Mouse (Mus musculus): ENCODE data around the gene Slc9a5. TPM values are rescaled to one million over a fixed set of nuclear protein-coding genes. Genes with fewer than 3 reads are reported as not detected.

The Slc9a5 gene
- polyA plus RNA-seq, 1 experiment from 2014 or later = 0.94 TPM

DNA sequence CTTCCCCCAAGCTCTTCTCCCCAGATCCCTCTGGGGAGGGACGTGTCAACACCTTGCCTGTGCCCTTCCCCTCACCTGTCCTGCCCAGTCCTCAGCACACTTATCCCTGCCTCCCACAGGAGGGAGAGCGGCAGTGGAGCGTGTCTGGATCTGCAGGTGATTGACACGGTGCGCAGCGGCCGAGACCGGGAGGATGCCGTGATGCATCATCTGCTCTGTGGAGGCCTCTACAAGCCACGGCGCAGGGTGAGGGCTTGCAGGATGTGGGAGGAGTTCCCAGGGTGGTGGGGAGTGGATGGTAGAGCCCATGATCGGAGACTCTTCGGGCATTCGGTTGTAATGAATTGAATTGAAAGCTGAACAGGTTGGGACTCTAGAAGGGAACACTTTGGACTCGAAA, 10.6 kb downstream of the Slc9a5 start:
- 72% methylated on average over 15 of the region's 15 CpGs for WGBS
- Histone ChIP-seq H3K9ac (no peak overlapping the region), H3K4me3 (no peak overlapping the region), H3K9me3 (replicated peaks) (no peaks in the 10 kb centered on the region), H3K27me3 (0 out of 2 replicates have a peak, but pooled peaks cover 2% of the 10 kb centered on the region), H3K4me1 (replicated peaks) (peaks cover 11% of the 10 kb centered on the region), H3K4me2 (no peak overlapping the region), H3K27ac (no peak overlapping the region), H3K36me3 (no peaks in the 10 kb centered on the region)
- no peak for ATAC-seq (replicated peaks; ENCODE audit: insufficient number of reproducible peaks, insufficient read depth, low FRiP score, low read depth)

DNA sequence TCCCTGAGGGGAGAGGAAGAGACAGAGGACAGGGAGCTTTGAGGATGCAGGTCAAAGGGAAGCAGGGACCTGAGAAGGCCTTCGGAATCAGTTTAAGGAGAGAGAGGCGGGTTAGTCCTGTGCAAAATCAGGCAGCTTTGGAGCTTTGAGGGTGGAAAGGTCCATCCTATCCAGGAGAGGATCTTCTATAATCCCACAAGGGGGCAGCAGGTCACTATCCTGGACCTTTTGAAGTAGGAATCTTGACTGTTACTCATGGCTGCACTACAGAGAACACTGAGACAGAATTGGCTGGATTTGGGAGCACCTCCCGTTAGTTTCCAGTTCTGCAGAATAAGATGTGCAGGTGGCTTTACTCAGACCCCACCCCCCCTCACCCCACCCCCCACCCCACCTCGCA, 11.0 kb downstream of the Slc9a5 start:
- Histone ChIP-seq H3K4me3 (no peak overlapping the region), H3K4me2 (no peak overlapping the region), H3K9ac (no peak overlapping the region), H3K27me3 (0 out of 2 replicates have a peak, but pooled peaks cover 3% of the 10 kb centered on the region), H3K4me1 (replicated peaks) (peaks cover 11% of the 10 kb centered on the region), H3K36me3 (no peaks in the 10 kb centered on the region), H3K27ac (no peak overlapping the region), H3K9me3 (replicated peaks) (no peaks in the 10 kb centered on the region)
- ATAC-seq (replicated peaks; ENCODE audit: insufficient number of reproducible peaks, insufficient read depth, low FRiP score, low read depth) = no peak
- WGBS = 45% methylated on average over 4 of the region's 4 CpGs

DNA sequence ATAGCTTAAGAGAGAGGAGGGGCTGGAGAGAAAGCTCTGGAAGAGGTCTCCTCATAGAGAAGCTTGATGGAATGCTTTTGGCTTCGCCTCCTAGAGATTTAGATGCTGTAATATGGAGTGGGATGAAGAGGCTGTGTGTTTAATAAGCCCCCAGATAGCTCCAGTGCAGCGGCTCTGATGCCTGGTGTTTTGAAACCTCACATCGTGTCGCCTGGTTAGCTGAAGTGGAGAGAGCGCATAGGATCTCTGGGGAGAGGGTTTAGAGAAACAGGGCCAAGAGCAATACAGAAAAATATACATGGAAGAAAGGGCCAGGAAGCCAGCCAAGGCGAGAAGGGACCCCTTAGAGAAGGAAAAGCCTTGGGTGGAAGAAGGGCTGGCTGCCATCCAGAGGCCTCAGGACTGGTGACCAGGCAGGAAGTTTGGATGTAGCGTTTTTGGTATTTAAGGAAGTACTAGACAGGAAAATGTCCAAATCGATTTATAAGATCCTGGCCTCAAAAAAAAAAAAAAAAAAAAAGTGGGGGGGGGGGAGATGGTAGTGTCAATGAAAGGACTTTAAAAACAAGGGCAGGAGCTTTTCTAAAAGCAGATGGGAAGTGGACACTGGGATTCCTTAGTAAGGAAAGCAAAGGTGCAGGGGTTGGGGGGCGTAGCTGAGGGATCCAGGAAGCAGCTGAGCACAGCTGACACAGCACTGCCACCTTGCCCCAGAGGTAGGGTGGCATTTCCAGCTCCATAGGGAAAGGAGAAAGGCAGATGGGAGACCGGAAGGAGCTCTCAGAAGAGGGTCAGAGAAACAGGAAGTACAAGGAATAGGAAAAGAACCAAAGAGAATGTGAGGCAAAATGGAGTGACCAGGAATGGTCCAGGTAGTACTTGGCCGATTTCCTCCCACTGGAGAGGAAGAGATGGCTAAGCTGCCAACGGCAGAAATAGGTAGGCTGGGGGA, 13.4 kb downstream of the Slc9a5 start:
- no peak for ATAC-seq (replicated peaks; ENCODE audit: insufficient number of reproducible peaks, insufficient read depth, low FRiP score, low read depth)
- H3K9me3 ChIP-seq (replicated peaks) = no peaks in the 10 kb centered on the region
- peak overlapping the region; percentile 46 for H3K27ac ChIP-seq
- H3K9ac ChIP-seq = no peak overlapping the region
- no peak overlapping the region for H3K4me3 ChIP-seq
- 59% methylated on average over 12 of the region's 12 CpGs for WGBS
- no peaks in the 10 kb centered on the region for H3K36me3 ChIP-seq
- H3K4me2 ChIP-seq = no peak overlapping the region
- 0 out of 2 replicates have a peak, but pooled peaks cover 3% of the 10 kb centered on the region for H3K27me3 ChIP-seq
- peaks cover 4% of the 10 kb centered on the region for H3K4me1 ChIP-seq (replicated peaks)

DNA sequence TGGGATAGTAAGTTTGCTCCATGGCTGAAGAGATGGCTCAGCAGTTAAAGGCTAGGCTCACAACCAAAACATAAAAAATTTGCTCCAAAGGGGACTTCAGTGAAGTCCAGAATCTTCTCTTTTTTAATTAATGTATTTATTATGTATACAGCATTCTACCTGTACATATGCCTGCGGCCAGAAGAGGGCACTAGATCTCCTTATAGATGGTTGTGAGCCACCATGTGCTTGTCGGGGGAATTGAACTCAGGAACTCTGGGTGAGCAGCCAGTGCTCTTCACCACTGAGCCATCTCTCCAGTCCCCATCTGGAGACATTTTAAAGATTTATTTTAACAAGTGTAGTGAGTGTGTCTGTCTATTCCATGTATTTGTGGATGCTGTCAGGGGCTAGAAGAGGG, 18.5 kb downstream of the Slc9a5 start:
- ATAC-seq (replicated peaks; ENCODE audit: insufficient number of reproducible peaks, insufficient read depth, low FRiP score, low read depth) = no peak
- no peak overlapping the region for H3K27ac ChIP-seq
- no peak overlapping the region for H3K9ac ChIP-seq
- peaks cover 4% of the 10 kb centered on the region; the same call in 1 of the 2 replicates for H3K4me1 ChIP-seq (replicated peaks)
- peaks cover 8% of the 10 kb centered on the region; the same call in 1 of the 2 replicates for H3K27me3 ChIP-seq
- WGBS = 76% methylated on average over 2 of the region's 2 CpGs
- H3K4me2 ChIP-seq = no peak overlapping the region
- no peaks in the 10 kb centered on the region for H3K9me3 ChIP-seq (replicated peaks)
- H3K36me3 ChIP-seq = no peaks in the 10 kb centered on the region
- H3K4me3 ChIP-seq = no peak overlapping the region

DNA sequence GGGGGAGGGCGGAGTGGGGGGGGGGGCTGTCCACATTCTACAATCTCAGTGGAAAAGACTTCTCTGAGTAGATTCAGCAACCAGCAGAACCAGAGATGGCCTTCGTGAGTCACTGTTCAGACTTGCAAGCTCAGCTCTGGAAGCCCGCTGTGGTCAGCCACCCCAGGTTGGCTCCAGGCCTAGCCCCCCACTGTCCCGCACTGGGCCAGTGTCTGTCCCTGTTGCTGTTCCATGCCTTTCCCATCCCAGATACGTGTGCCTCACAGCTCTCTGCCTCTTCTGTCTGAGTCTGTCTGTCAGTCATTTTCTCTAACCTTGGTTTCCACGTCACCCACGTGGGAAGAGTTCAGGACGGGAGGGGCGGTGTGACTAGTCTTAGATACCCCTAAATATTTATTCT, 23.8 kb downstream of the Slc9a5 start:
- Histone ChIP-seq H3K27me3 (peaks cover 32% of the 10 kb centered on the region), H3K9ac (no peak overlapping the region), H3K4me2 (no peak overlapping the region), H3K4me1 (replicated peaks) (peaks cover 5% of the 10 kb centered on the region; the same call in 1 of the 2 replicates), H3K36me3 (no peaks in the 10 kb centered on the region), H3K27ac (no peak overlapping the region), H3K9me3 (replicated peaks) (no peaks in the 10 kb centered on the region), H3K4me3 (no peak overlapping the region)
- no peak for ATAC-seq (replicated peaks; ENCODE audit: insufficient number of reproducible peaks, insufficient read depth, low FRiP score, low read depth)
- WGBS = 76% methylated on average over 8 of the region's 9 CpGs

DNA sequence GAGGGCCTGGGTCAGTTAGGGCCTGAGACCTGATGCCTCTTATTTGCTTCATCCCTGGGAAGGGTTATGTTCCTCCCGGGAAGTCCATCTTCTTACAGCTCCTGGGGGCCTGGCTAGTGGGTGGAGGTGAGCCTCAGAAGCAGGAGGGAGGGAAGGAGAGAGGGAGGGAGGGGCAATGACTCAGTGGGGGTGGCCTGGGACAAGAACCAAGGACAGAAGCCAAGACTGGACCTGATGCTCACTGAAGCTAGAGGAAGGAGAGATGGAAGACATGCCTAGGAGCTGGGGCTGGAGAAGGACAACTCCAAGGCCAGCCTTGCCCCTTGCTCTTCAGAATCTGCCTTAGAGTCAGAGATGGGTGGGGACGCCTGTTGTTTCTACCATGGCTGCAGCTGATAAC, 24.4 kb downstream of the Slc9a5 start, which contains the start of gene Plekhg4:
Gene Plekhg4 (plus strand): TSS at position 243 of the 400 bp plus-strand sequence.
- no peak within 1 kb of the TSS for H3K4me3 ChIP-seq
- 53% methylated on average over 2 of the region's 2 CpGs for WGBS
- no peaks in the 10 kb centered on the region for H3K36me3 ChIP-seq
- H3K9ac ChIP-seq = no peak within 1 kb of the TSS
- no peak within 1 kb of the TSS for H3K27ac ChIP-seq
- H3K4me2 ChIP-seq = no peak within 1 kb of the TSS
- peaks cover 35% of the 10 kb centered on the region for H3K27me3 ChIP-seq
- no peak for ATAC-seq (replicated peaks; ENCODE audit: insufficient number of reproducible peaks, insufficient read depth, low FRiP score, low read depth)
- H3K4me1 ChIP-seq (replicated peaks) = peaks cover 5% of the 10 kb centered on the region; the same call in 1 of the 2 replicates
- no peaks in the 10 kb centered on the region for H3K9me3 ChIP-seq (replicated peaks)

DNA sequence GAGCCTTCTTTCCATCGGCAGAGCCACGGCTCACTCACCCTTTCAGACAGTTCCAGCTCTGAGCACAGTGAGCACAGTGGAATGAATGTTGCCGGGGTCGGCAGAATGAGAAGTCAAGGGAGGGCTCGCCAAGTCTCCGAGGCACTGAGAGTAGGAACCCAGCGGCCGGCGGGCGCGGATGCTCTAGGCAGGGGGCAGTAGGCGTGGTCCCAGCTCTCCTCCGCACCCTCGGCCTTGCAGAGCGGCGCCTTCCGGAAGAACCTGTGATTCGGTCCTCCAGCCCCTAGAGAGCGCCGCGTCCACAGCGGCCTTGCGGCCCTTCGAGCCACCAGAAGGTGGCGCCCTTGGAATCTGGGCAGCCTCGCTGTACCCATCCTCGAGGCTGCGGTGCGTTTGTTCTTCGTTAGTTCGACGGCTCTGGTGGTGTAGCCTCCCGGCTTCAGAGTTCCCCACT, 25.9 kb downstream of the Slc9a5 start:
- ATAC-seq (replicated peaks; ENCODE audit: insufficient number of reproducible peaks, insufficient read depth, low FRiP score, low read depth) = no peak
- H3K4me3 ChIP-seq = peak overlapping the region; percentile 28
- H3K9ac ChIP-seq = no peak overlapping the region
- no peaks in the 10 kb centered on the region for H3K9me3 ChIP-seq (replicated peaks)
- peaks cover 34% of the 10 kb centered on the region for H3K27me3 ChIP-seq
- H3K4me1 ChIP-seq (replicated peaks) = peaks cover 16% of the 10 kb centered on the region
- H3K27ac ChIP-seq = no peak overlapping the region
- WGBS = 28% methylated on average over 33 of the region's 33 CpGs
- H3K36me3 ChIP-seq = no peaks in the 10 kb centered on the region
- H3K4me2 ChIP-seq = peak overlapping the region; percentile 56

DNA sequence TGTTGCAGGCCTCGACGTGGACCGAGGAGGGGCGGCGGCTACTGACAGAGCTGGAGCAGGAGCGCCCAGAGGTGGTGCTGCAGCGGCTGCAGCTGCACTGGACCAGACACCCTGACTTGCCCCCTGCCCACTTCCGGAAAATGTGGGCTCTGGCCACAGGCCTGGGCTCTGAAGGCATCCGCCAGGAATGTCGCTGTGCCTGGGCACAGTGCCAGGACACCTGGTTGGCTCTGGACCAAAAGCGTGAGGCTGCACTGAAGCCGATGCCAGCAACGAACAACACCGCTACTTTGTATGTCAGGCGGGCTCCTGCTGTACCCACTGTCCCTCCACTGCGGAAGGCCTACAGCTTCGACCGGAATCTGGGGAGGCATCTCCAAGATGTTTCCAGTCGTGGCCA, 30.0 kb downstream of the Slc9a5 start:
- H3K36me3 ChIP-seq = no peaks in the 10 kb centered on the region
- peak overlapping the region; percentile 47 for H3K4me2 ChIP-seq
- peaks cover 16% of the 10 kb centered on the region for H3K4me1 ChIP-seq (replicated peaks)
- H3K9me3 ChIP-seq (replicated peaks) = no peaks in the 10 kb centered on the region
- WGBS = 34% methylated on average over 19 of the region's 19 CpGs
- no peak overlapping the region for H3K9ac ChIP-seq
- peaks cover 32% of the 10 kb centered on the region for H3K27me3 ChIP-seq
- no peak overlapping the region for H3K4me3 ChIP-seq
- peak; percentile 54 for ATAC-seq (replicated peaks; ENCODE audit: insufficient number of reproducible peaks, insufficient read depth, low FRiP score, low read depth)
- no peak overlapping the region for H3K27ac ChIP-seq

DNA sequence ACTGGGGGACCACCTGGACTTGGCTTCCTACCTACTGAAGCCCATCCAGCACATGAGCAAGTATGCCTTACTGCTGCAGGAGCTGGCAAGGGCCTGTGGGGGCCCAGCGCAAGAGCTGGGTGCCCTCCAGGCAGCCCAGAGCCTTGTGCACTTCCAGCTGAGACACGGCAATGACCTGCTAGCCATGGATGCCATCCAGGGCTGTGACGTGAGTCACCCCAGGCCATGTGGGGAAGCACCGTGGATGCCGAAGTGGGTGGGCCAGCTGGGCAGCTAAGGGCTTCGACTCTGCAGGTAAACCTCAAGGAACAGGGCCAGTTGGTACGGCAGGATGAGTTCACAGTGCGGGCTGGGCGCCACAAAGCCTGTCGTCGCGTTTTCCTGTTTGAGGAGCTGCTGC, 31.7 kb downstream of the Slc9a5 start:
- H3K9ac ChIP-seq = no peak overlapping the region
- H3K36me3 ChIP-seq = no peaks in the 10 kb centered on the region
- 83% methylated on average over 12 of the region's 12 CpGs for WGBS
- peaks cover 12% of the 10 kb centered on the region for H3K4me1 ChIP-seq (replicated peaks)
- H3K27me3 ChIP-seq = peaks cover 32% of the 10 kb centered on the region
- H3K9me3 ChIP-seq (replicated peaks) = no peaks in the 10 kb centered on the region
- no peak overlapping the region for H3K4me3 ChIP-seq
- H3K4me2 ChIP-seq = no peak overlapping the region
- H3K27ac ChIP-seq = no peak overlapping the region
- ATAC-seq (replicated peaks; ENCODE audit: insufficient number of reproducible peaks, insufficient read depth, low FRiP score, low read depth) = no peak

DNA sequence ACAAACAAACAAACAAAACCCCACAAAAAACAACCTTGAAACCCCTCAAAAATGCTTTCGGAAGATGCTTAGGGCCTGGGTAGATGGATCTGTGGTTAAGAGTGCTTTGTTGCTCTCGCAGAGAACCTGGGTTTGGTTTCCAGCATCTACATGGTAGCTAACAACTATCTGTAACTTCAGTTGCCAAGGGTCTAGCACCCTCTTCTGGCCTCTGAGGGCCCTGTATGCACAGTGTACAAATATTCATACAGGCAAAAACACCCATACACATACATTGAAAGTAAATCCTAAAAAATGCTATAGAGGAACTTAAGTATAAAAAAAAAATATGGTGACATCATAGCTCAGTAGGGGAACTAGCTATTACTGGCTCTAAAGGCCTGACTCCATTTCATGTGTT, 35.4 kb downstream of the Slc9a5 start:
- no peak for ATAC-seq (replicated peaks; ENCODE audit: insufficient number of reproducible peaks, insufficient read depth, low FRiP score, low read depth)
- no peak overlapping the region for H3K27ac ChIP-seq
- H3K9ac ChIP-seq = no peak overlapping the region
- peaks cover 8% of the 10 kb centered on the region; the same call in 1 of the 2 replicates for H3K27me3 ChIP-seq
- no peak overlapping the region for H3K4me2 ChIP-seq
- H3K36me3 ChIP-seq = no peaks in the 10 kb centered on the region
- H3K4me1 ChIP-seq (replicated peaks) = peaks cover 23% of the 10 kb centered on the region
- H3K4me3 ChIP-seq = no peak overlapping the region
- H3K9me3 ChIP-seq (replicated peaks) = no peaks in the 10 kb centered on the region
- 98% methylated on average over 2 of the region's 2 CpGs for WGBS

DNA sequence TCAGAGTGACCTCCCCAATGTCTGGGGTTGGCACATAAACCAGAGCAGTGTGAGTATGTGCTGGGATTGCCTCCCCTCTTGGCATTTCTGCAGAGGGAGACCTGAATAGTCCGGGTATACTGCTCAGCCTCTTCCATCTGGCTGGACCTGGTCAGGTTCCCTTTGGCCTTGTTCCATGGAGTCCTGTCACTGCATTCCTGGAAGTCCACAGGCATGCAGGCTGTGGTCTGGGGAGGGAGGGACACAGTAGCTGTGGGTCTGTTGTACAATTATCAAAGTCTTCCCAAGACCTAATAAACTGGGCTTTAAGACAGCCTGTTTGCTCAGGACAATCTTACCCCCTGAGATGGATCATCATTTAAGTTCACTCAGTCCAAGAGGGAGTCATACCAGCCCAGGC, 38.5 kb downstream of the Slc9a5 start:
- Histone ChIP-seq H3K4me3 (no peak overlapping the region), H3K4me2 (no peak overlapping the region), H3K27me3 (peaks cover 9% of the 10 kb centered on the region; the same call in 1 of the 2 replicates), H3K9ac (no peak overlapping the region), H3K36me3 (no peaks in the 10 kb centered on the region), H3K9me3 (replicated peaks) (no peaks in the 10 kb centered on the region), H3K27ac (peak overlapping the region; percentile 10; the same call in 1 of the 2 replicates), H3K4me1 (replicated peaks) (peaks cover 21% of the 10 kb centered on the region)
- peak; percentile 65 for ATAC-seq (replicated peaks; ENCODE audit: insufficient number of reproducible peaks, insufficient read depth, low FRiP score, low read depth)
- 21% methylated on average over 1 of the region's 1 CpGs for WGBS
